Comparison of ENCODE assay signal across 24 mouse cellular contexts in genomic region chr8:55754189-55754588, GRCm38 (mm10).
DNase-seq lines count a peak whose midpoint lies in the region; ATAC-seq and TF ChIP-seq lines count a peak whose summit lies in the region.
"Had no signal": no experiment of that assay in that cellular context is flagged by ENCODE, and none has a peak within 500 bp of the region (broad histone marks: within the 10 kb centered on the region; RNA-seq: fewer than 3 reads in every experiment).

No protein-coding gene starts in this region.

- H3K4me3 ChIP-seq in ES-E14 (ENCODE audit: insufficient read depth in 1 of 2, low read depth in 1 of 2, low read length in 2 of 2, poor library complexity in 1 of 2, severe bottlenecking in 1 of 2), result no peak overlapping the region
- H3K4me3 ChIP-seq in forebrain, embryonic 13.5 days, result no peak overlapping the region
- H3K4me3 ChIP-seq: embryonic facial prominence, embryonic 13.5 days; forebrain, embryonic 10.5 days; heart, embryonic 15.5 days; hindbrain, embryonic 12.5 days; neural tube, embryonic 13.5 days had no signal

- H3K36me3 ChIP-seq in ES-E14 (ENCODE audit: control insufficient read depth, insufficient read depth, low read length, poor library complexity, severe bottlenecking), result no peaks in the 10 kb centered on the region
- no peaks in the 10 kb centered on the region for H3K36me3 ChIP-seq in forebrain, embryonic 13.5 days (ENCODE audit: poor library complexity, severe bottlenecking)
- H3K36me3 ChIP-seq: embryonic facial prominence, embryonic 13.5 days; forebrain, embryonic 10.5 days; heart, embryonic 15.5 days; hindbrain, embryonic 12.5 days; neural tube, embryonic 13.5 days had no signal

- no peak overlapping the region for H3K27ac ChIP-seq in ES-E14 (ENCODE audit: insufficient read depth, low read depth, low read length, poor library complexity, severe bottlenecking)
- H3K27ac ChIP-seq in forebrain, embryonic 13.5 days, result no peak overlapping the region
- H3K27ac ChIP-seq: embryonic facial prominence, embryonic 13.5 days; forebrain, embryonic 10.5 days; heart, embryonic 15.5 days; hindbrain, embryonic 12.5 days; macrophage; neural tube, embryonic 13.5 days had no signal

- 64% methylated on average over 6 of the region's 6 CpGs for WGBS in forebrain, embryonic 13.5 days

- no peaks in the 10 kb centered on the region for H3K9me3 ChIP-seq in ES-E14 (ENCODE audit: control insufficient read depth, insufficient read depth, low read depth, low read length)
- no peaks in the 10 kb centered on the region for H3K9me3 ChIP-seq in forebrain, embryonic 13.5 days (replicated peaks)
- H3K9me3 ChIP-seq: embryonic facial prominence, embryonic 13.5 days; forebrain, embryonic 10.5 days; heart, embryonic 15.5 days; hindbrain, embryonic 12.5 days; neural tube, embryonic 13.5 days had no signal

- no peak for ATAC-seq in forebrain, embryonic 13.5 days
- ATAC-seq: midbrain, embryonic 16.5 days had no signal

- peak; percentile 28 for DNase-seq in kidney, postnatal 10 days
- DNase-seq in kidney, postnatal 14 days, result no peak
- DNase-seq in ES-E14 (ENCODE audit: low read depth, low spot score), result peak; percentile 27
- peak; percentile 57 for DNase-seq in ZHBTc4 (ENCODE audit: low read depth, low spot score)
- peak; percentile 1 for DNase-seq in hindlimb bud, embryonic 11.5 days (ENCODE audit: extremely low spot score, low read depth, low spot score)
- no peak for DNase-seq in cerebellum, adult 9-10 months
- DNase-seq in ovary, adult 18-20 months (ENCODE audit: low spot score), result no peak
- DNase-seq: adrenal gland, adult 8-10 months; cerebellum, adult 9-11 months; kidney, adult 2 months; layer of hippocampus, adult 9-11 months; liver; lung, adult 18-20 months; right cerebral cortex, adult 18-20 months; thymus, postnatal 25 days had no signal

- no peaks in the 10 kb centered on the region for H3K4me1 ChIP-seq in ES-E14 (ENCODE audit: control insufficient read depth in 2 of 2, insufficient read depth in 2 of 2, low read length in 2 of 2, poor library complexity in 1 of 2)
- no peaks in the 10 kb centered on the region for H3K4me1 ChIP-seq in forebrain, embryonic 13.5 days
- H3K4me1 ChIP-seq: embryonic facial prominence, embryonic 13.5 days; forebrain, embryonic 10.5 days; heart, embryonic 15.5 days; hindbrain, embryonic 12.5 days; neural tube, embryonic 13.5 days had no signal

- H3K4me2 ChIP-seq in forebrain, embryonic 13.5 days, result no peak overlapping the region
- H3K4me2 ChIP-seq: embryonic facial prominence, embryonic 13.5 days; heart, embryonic 15.5 days; hindbrain, embryonic 12.5 days; neural tube, embryonic 13.5 days had no signal

- in situ Hi-C loops in ES-E14 (cut with MboI; ENCODE audit: low sequenced_read_pairs in 2 of 2, unreplicated experiment in 2 of 2), result no loop called here

- H3K27me3 ChIP-seq in forebrain, embryonic 13.5 days, result no peaks in the 10 kb centered on the region
- H3K27me3 ChIP-seq: CH12.LX; embryonic facial prominence, embryonic 13.5 days; heart, embryonic 15.5 days; hindbrain, embryonic 12.5 days; neural tube, embryonic 13.5 days had no signal

- H3K9ac ChIP-seq in ES-E14 (ENCODE audit: insufficient read depth, low read depth, low read length, poor library complexity, severe bottlenecking), result no peak overlapping the region
- H3K9ac ChIP-seq in forebrain, embryonic 13.5 days, result no peak overlapping the region
- H3K9ac ChIP-seq: embryonic facial prominence, embryonic 13.5 days; heart, embryonic 15.5 days; hindbrain, embryonic 12.5 days; neural tube, embryonic 13.5 days had no signal

TF ChIP-seq in ES-E14, 5 proteins besides CTCF, POLR2A, EP300 and RAD21:
- TF ChIP-seq HCFC1 (IDR thresholded peaks at IDR 0.05; ENCODE audit: borderline replicate concordance, insufficient read depth, low read length), result no peak
- no peak for TF ChIP-seq ZNF384 (IDR thresholded peaks at IDR 0.05; ENCODE audit: low read depth, low read length)
- no peak for TF ChIP-seq CHD2 (IDR thresholded peaks at IDR 0.05; ENCODE audit: low read depth, low read length)
TF ChIP-seq in ES-E14: peak in this region for 0.

Comparison
In these comparisons a context has a peak if more than half of its experiments do, and no peak if none do; other contexts are left out.
1. DNase-seq: peak in kidney, postnatal 10 days (single experiment), ES-E14 (single experiment), ZHBTc4 (single experiment) and hindlimb bud, embryonic 11.5 days (single experiment); none in kidney, postnatal 14 days (single experiment), cerebellum, adult 9-10 months (single experiment) and ovary, adult 18-20 months (single experiment).